Mouse (Mus musculus): ENCODE data around the gene Magi1. TPM values are rescaled to one million over a fixed set of nuclear protein-coding genes. Genes with fewer than 3 reads are reported as not detected.

The Magi1 gene
- polyA plus RNA-seq, 1 experiment from 2014 or later, result 8.3 TPM

- Histone ChIP-seq H3K4me3 (no peak overlapping the region), H3K27me3 (no peaks in the 10 kb centered on the region), H3K27ac (no peak overlapping the region), H3K4me2 (no peak overlapping the region), H3K9me3 (no peaks in the 10 kb centered on the region), H3K9ac (no peak overlapping the region), H3K4me1 (no peaks in the 10 kb centered on the region; the same call in 1 of the 2 replicates), H3K36me3 (no peaks in the 10 kb centered on the region)
- WGBS, result 47% methylated on average over 7 of the region's 7 CpGs
- no peak for ATAC-seq (ENCODE audit: insufficient number of reproducible peaks, low FRiP score, low TSS enrichment, low read depth)
These were observed 434.6 kb downstream of the Magi1 start for GRCm38 (mm10) chr6:93848942-93849790.

- no peak for ATAC-seq (ENCODE audit: insufficient number of reproducible peaks, low FRiP score, low TSS enrichment, low read depth)
- Histone ChIP-seq H3K4me2 (no peak overlapping the region), H3K4me1 (no peaks in the 10 kb centered on the region; the same call in 1 of the 2 replicates)
These were observed 438.2 kb downstream of the Magi1 start for GRCm38 (mm10) chr6:93845498-93845897.

GRCm38 (mm10) chr6:93845080-93845479 lies 438.6 kb downstream of the Magi1 start:
- ATAC-seq (ENCODE audit: insufficient number of reproducible peaks, low FRiP score, low TSS enrichment, low read depth), result no peak
- H3K27ac ChIP-seq, result no peak overlapping the region
- H3K4me2 ChIP-seq, result no peak overlapping the region
- no peaks in the 10 kb centered on the region for H3K9me3 ChIP-seq
- H3K9ac ChIP-seq, result no peak overlapping the region
- H3K27me3 ChIP-seq, result no peaks in the 10 kb centered on the region
- 64% methylated on average over 5 of the region's 5 CpGs for WGBS
- no peaks in the 10 kb centered on the region for H3K36me3 ChIP-seq
- no peak overlapping the region for H3K4me3 ChIP-seq
- no peaks in the 10 kb centered on the region; the same call in 1 of the 2 replicates for H3K4me1 ChIP-seq

More at GRCm38 (mm10) chr6:93845498-93845897, 438.2 kb downstream of the Magi1 start:
- Histone ChIP-seq H3K27me3 (no peaks in the 10 kb centered on the region), H3K9ac (no peak overlapping the region), H3K4me3 (no peak overlapping the region), H3K9me3 (no peaks in the 10 kb centered on the region), H3K36me3 (no peaks in the 10 kb centered on the region), H3K27ac (no peak overlapping the region)
- WGBS, result 77% methylated on average over 3 of the region's 3 CpGs

GRCm38 (mm10) chr6:93844576-93844975 lies 439.1 kb downstream of the Magi1 start:
- 38% methylated on average over 5 of the region's 5 CpGs for WGBS
- H3K4me1 ChIP-seq, result no peaks in the 10 kb centered on the region; the same call in 1 of the 2 replicates
- H3K4me2 ChIP-seq, result no peak overlapping the region
- H3K27ac ChIP-seq, result no peak overlapping the region
- no peak for ATAC-seq (ENCODE audit: insufficient number of reproducible peaks, low FRiP score, low TSS enrichment, low read depth)
- no peaks in the 10 kb centered on the region for H3K9me3 ChIP-seq
- no peaks in the 10 kb centered on the region for H3K27me3 ChIP-seq
- H3K4me3 ChIP-seq, result no peak overlapping the region
- H3K9ac ChIP-seq, result no peak overlapping the region
- no peaks in the 10 kb centered on the region for H3K36me3 ChIP-seq

GRCm38 (mm10) chr6:93838398-93838797 lies 445.3 kb downstream of the Magi1 start:
- Histone ChIP-seq H3K27ac (no peak overlapping the region), H3K9ac (no peak overlapping the region), H3K9me3 (no peaks in the 10 kb centered on the region), H3K36me3 (no peaks in the 10 kb centered on the region), H3K4me2 (no peak overlapping the region), H3K4me1 (no peaks in the 10 kb centered on the region), H3K27me3 (no peaks in the 10 kb centered on the region), H3K4me3 (no peak overlapping the region)
- 78% methylated on average over 4 of the region's 4 CpGs for whole genome bisulfite sequencing
- no peak for ATAC-seq (ENCODE audit: insufficient number of reproducible peaks, low FRiP score, low TSS enrichment, low read depth)

- Histone ChIP-seq H3K4me3 (no peak overlapping the region), H3K4me2 (no peak overlapping the region), H3K4me1 (no peaks in the 10 kb centered on the region), H3K27me3 (no peaks in the 10 kb centered on the region), H3K9ac (no peak overlapping the region), H3K36me3 (no peaks in the 10 kb centered on the region), H3K27ac (no peak overlapping the region), H3K9me3 (no peaks in the 10 kb centered on the region)
- 68% methylated on average over 5 of the region's 5 CpGs for WGBS
- no peak for ATAC-seq (ENCODE audit: insufficient number of reproducible peaks, low FRiP score, low TSS enrichment, low read depth)
These were observed 447.1 kb downstream of the Magi1 start for GRCm38 (mm10) chr6:93836585-93836984.

GRCm38 (mm10) chr6:93835211-93835610 lies 448.5 kb downstream of the Magi1 start:
- Histone ChIP-seq H3K27me3 (no peaks in the 10 kb centered on the region), H3K4me2 (no peak overlapping the region), H3K4me3 (no peak overlapping the region), H3K27ac (no peak overlapping the region), H3K9me3 (no peaks in the 10 kb centered on the region), H3K9ac (no peak overlapping the region), H3K36me3 (no peaks in the 10 kb centered on the region), H3K4me1 (no peaks in the 10 kb centered on the region)
- ATAC-seq (ENCODE audit: insufficient number of reproducible peaks, low FRiP score, low TSS enrichment, low read depth), result no peak
- 68% methylated on average over 4 of the region's 4 CpGs for WGBS

- H3K27ac ChIP-seq, result no peak overlapping the region
- H3K4me1 ChIP-seq, result no peaks in the 10 kb centered on the region
- no peak overlapping the region for H3K9ac ChIP-seq
- WGBS, result 75% methylated on average over 6 of the region's 6 CpGs
- H3K4me3 ChIP-seq, result no peak overlapping the region
- H3K27me3 ChIP-seq, result no peaks in the 10 kb centered on the region
- H3K4me2 ChIP-seq, result no peak overlapping the region
- no peaks in the 10 kb centered on the region for H3K9me3 ChIP-seq
- H3K36me3 ChIP-seq, result no peaks in the 10 kb centered on the region
- ATAC-seq (ENCODE audit: insufficient number of reproducible peaks, low FRiP score, low TSS enrichment, low read depth), result no peak
These were observed 455.5 kb downstream of the Magi1 start for GRCm38 (mm10) chr6:93828262-93828661.

- Histone ChIP-seq H3K9ac (no peak overlapping the region), H3K27ac (no peak overlapping the region), H3K4me3 (no peak overlapping the region), H3K4me2 (no peak overlapping the region), H3K4me1 (no peaks in the 10 kb centered on the region), H3K36me3 (no peaks in the 10 kb centered on the region), H3K9me3 (no peaks in the 10 kb centered on the region), H3K27me3 (no peaks in the 10 kb centered on the region)
- WGBS, result 70% methylated on average over 4 of the region's 4 CpGs
- ATAC-seq (ENCODE audit: insufficient number of reproducible peaks, low FRiP score, low TSS enrichment, low read depth), result no peak
These were observed 456.8 kb downstream of the Magi1 start for GRCm38 (mm10) chr6:93826875-93827274.

GRCm38 (mm10) chr6:93822221-93822897 lies 461.4 kb downstream of the Magi1 start:
- no peak overlapping the region for H3K4me2 ChIP-seq
- H3K27me3 ChIP-seq, result no peaks in the 10 kb centered on the region
- no peaks in the 10 kb centered on the region for H3K9me3 ChIP-seq
- no peaks in the 10 kb centered on the region for H3K36me3 ChIP-seq
- no peak for ATAC-seq (ENCODE audit: insufficient number of reproducible peaks, low FRiP score, low TSS enrichment, low read depth)
- H3K9ac ChIP-seq, result no peak overlapping the region
- H3K27ac ChIP-seq, result no peak overlapping the region
- H3K4me3 ChIP-seq, result no peak overlapping the region
- peaks cover 14% of the 10 kb centered on the region for H3K4me1 ChIP-seq
- WGBS, result 48% methylated on average over 9 of the region's 9 CpGs

- Histone ChIP-seq H3K4me2 (no peak overlapping the region), H3K4me1 (peaks cover 14% of the 10 kb centered on the region), H3K4me3 (no peak overlapping the region), H3K27ac (no peak overlapping the region), H3K36me3 (no peaks in the 10 kb centered on the region), H3K27me3 (no peaks in the 10 kb centered on the region), H3K9me3 (no peaks in the 10 kb centered on the region), H3K9ac (no peak overlapping the region)
- ATAC-seq (ENCODE audit: insufficient number of reproducible peaks, low FRiP score, low TSS enrichment, low read depth), result no peak
- 34% methylated on average over 7 of the region's 7 CpGs for whole genome bisulfite sequencing
These were observed 462.2 kb downstream of the Magi1 start for GRCm38 (mm10) chr6:93821512-93821911.

- Histone ChIP-seq H3K9me3 (no peaks in the 10 kb centered on the region), H3K4me1 (peaks cover 14% of the 10 kb centered on the region), H3K4me3 (no peak overlapping the region), H3K27me3 (no peaks in the 10 kb centered on the region), H3K9ac (no peak overlapping the region), H3K36me3 (no peaks in the 10 kb centered on the region), H3K27ac (no peak overlapping the region), H3K4me2 (no peak overlapping the region)
- WGBS, result 35% methylated on average over 6 of the region's 6 CpGs
- no peak for ATAC-seq (ENCODE audit: insufficient number of reproducible peaks, low FRiP score, low TSS enrichment, low read depth)
These were observed 463.8 kb downstream of the Magi1 start for GRCm38 (mm10) chr6:93819888-93820287.

Data from limb, embryonic 15.5 days (tissue).